Mouse (Mus musculus): Measurements from ENCODE around the gene Akap6.

Gene Akap6

DNA sequence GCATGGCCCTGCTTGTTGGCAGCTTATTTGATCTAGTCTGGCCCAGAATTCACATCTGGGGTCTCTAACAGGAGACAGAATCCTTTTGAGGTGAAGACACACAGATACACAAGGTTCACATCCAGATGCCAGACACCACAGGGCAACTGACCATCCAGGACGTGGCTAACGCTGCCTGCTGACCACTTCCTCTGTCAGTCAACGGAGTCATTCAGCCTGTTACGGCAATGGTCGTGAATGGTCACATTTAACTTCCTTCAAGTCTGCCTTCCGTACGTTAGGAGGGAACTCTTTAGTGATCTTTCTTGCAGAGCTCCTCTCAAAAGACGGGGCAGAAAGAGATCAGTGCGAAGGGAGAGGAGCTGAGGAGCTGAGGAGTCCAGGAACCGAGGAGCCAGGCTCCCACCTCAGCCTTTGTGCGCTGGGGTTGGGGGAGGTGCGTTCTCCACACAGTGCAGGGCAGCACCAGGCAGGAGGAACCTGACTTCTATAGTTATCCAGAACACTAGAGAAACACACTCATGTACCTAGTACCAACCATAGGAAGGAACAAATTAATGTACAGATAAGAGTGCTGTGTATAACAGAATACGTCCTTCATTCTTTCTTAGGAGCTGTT lies 209.4 kb downstream of the Akap6 start:
- no peak for DNase-seq (ENCODE audit: low read depth, low spot score)

- no peak for DNase-seq (ENCODE audit: low read depth, low spot score)
These were observed 211.2 kb downstream of the Akap6 start for GRCm38 (mm10) chr12:52910345-52910744.

- peak; percentile 65 for DNase-seq (ENCODE audit: low read depth, low spot score)
These were observed 211.6 kb downstream of the Akap6 start for GRCm38 (mm10) chr12:52910819-52911218.

GRCm38 (mm10) chr12:52918939-52919338 lies 219.8 kb downstream of the Akap6 start:
- peak; percentile 85 for DNase-seq (ENCODE audit: low read depth, low spot score)

GRCm38 (mm10) chr12:52922510-52922909 lies 223.3 kb downstream of the Akap6 start:
- DNase-seq (ENCODE audit: low read depth, low spot score), result no peak

DNA sequence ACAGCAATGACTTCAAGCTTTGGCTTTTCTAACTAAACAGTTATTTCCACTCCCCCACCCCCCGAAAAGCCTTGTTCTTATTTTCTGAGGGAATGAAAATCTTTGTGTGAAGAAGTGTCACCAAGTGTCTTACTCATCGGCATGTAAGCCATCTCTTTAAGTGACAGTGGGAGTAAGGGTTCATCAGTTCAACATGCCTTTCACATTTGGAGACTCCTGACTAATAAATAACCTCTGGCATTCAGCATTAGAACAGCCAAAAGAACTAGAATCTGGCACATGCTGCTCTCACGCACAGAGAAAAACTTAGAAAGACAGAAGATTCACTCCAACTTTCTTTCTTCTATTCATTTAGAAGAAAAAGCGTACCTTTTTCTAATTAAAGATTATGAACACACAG lies 226.3 kb downstream of the Akap6 start:
- DNase-seq (ENCODE audit: low read depth, low spot score), result no peak

DNA sequence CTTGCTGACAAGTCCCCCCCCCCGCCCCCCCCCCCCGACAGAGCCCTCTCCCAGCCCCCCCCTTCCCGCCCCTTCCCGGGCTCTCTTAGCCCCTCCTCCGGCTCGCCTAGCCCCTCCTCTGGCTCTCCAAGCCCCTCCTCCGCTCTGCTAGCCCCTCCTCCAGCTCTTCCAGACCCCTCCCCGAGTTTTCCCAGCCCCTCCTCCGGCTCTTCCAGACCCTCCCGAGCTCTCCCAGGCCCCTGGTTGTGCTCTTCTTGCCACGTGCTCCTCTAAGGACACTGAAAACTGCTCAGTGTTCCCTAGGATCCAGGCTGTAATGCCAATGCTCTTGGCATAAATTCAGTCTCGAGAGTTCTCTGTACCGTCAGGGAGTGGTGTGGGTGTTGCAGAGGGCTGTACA lies 234.6 kb downstream of the Akap6 start:
- peak; percentile 31 for DNase-seq (ENCODE audit: low read depth, low spot score)

GRCm38 (mm10) chr12:52934989-52935388 lies 235.8 kb downstream of the Akap6 start:
- peak; percentile 61 for DNase-seq (ENCODE audit: low read depth, low spot score)

- DNase-seq (ENCODE audit: low read depth, low spot score), result no peak
These were observed 239.6 kb downstream of the Akap6 start for GRCm38 (mm10) chr12:52938786-52939185.

GRCm38 (mm10) chr12:52939324-52939946 lies 240.3 kb downstream of the Akap6 start:
- DNase-seq (ENCODE audit: low read depth, low spot score), result no peak

GRCm38 (mm10) chr12:52941941-52942340 lies 242.8 kb downstream of the Akap6 start:
- no peak for DNase-seq (ENCODE audit: low read depth, low spot score)

DNA sequence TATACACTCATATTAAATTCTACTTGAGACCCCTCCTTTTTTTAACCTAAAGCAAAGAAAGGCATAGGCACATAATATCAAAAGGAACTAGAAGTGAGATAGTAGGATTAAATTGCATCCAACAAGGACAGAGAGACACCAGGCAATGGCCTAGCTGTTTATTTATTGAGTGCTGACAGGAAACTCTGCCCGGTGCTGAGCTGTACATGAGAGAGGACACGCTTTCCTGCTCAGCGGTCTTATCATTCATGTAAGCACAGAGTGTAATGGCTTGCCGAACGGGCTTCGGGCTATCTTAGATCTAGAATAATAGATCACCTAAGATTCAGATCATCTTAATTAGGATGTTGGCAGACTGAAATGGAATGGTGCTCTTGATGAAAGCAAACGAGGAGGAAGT lies 245.1 kb downstream of the Akap6 start:
- no peak for DNase-seq (ENCODE audit: low read depth, low spot score)

DNA sequence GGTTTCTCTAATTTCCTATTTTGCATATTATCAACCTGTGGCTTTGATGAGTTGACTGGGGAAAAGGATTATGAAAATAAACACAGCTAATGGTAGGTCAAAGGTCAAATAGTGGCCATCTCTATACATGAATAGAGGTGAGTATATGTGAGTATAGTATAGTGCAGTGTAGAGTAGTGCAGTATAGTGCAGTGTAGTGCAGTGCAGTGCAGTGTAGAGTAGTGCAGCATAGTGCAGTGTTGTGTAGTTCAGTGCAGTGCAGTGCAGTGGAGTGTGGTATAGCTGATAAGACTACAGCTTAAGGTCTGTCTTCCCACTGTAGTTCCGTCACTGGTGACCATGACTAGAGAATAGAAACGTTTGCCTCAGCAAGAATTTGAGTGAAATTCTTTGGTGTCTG lies 245.8 kb downstream of the Akap6 start:
- no peak for DNase-seq (ENCODE audit: low read depth, low spot score)

- no peak for DNase-seq (ENCODE audit: low read depth, low spot score)
These were observed 251.5 kb downstream of the Akap6 start for GRCm38 (mm10) chr12:52950660-52951059.

DNA sequence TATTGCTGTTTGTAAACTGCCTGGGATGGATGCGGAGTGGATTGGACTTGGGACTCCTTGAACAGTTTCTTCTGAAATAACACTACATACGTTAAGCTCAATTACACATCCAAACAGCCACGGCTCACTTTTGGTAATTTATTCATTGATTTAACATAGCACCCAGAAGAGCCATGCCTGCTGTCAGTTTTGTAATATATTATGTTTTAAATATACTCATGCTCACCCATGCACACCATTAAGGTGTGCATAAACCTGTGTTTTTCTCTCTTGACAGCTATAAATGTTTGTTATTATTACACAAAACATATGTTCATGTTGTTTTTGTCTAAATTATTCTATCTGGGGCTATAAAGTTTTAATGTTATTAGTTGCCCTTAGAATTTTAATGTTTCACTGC lies 258.4 kb downstream of the Akap6 start:
- no peak for DNase-seq (ENCODE audit: low read depth, low spot score)

- DNase-seq (ENCODE audit: low read depth, low spot score), result no peak
These were observed 258.8 kb downstream of the Akap6 start for GRCm38 (mm10) chr12:52957994-52958393.

- DNase-seq (ENCODE audit: low read depth, low spot score), result no peak
These were observed 292.6 kb downstream of the Akap6 start for GRCm38 (mm10) chr12:52991745-52992144.

GRCm38 (mm10) chr12:53012336-53012735 lies 313.2 kb downstream of the Akap6 start:
- no peak for DNase-seq (ENCODE audit: low read depth, low spot score)

- no peak for DNase-seq (ENCODE audit: low read depth, low spot score)
These were observed 315.4 kb downstream of the Akap6 start for GRCm38 (mm10) chr12:53014539-53014938.

DNA sequence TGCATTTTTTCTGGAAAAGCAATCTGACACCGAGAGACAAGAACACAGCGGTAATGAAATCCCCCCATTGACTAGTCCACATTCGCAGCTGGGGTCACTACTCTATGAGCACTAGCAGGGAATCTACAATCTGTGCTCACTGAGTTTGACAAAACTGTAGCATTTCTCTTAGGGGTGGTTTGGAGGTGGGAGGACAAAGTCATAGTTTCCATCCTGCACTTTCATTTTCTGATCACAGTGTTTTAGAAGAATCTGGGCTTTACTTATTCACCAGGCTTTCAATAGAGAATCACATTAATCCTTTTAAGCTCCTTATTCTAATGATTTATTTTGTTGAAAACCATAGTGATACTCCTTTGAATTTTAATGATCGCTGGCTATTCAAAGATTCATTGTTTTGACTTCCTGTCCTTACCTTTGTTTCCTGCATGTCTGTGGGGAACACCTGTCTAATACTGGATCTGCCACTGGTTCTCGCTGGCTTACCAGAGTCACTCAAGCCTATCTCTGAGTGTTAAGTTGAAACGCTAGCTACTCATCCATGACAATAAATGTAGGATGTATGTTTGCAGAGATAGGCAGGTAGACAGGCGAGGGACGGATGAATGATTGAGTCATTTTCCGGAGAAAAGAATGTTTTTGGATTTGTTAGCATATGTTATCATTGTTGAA lies 325.5 kb downstream of the Akap6 start:
- DNase-seq (ENCODE audit: low read depth, low spot score), result no peak

DNA sequence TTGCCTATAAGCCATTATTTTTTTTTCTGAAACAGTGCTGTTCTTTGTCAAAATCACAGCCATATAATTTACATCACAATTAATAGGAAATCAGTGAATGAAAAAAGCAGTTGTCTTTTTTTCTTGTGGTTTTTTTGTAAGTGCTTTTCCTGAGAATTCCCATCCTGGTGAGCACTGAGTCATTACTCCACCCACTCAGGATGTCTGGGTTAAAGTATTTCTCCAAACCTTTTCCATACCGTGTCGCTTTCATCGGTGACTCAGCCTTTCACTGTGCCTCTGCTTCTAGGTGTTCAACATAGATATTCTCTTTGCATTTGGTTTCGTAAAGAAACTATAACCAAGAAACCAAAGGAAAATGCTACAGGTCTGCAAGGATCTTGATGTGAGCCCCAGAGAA lies 328.1 kb downstream of the Akap6 start:
- no peak for DNase-seq (ENCODE audit: low read depth, low spot score)

- DNase-seq (ENCODE audit: low read depth, low spot score), result no peak
These were observed 329.7 kb downstream of the Akap6 start for GRCm38 (mm10) chr12:53028926-53029325.

DNA sequence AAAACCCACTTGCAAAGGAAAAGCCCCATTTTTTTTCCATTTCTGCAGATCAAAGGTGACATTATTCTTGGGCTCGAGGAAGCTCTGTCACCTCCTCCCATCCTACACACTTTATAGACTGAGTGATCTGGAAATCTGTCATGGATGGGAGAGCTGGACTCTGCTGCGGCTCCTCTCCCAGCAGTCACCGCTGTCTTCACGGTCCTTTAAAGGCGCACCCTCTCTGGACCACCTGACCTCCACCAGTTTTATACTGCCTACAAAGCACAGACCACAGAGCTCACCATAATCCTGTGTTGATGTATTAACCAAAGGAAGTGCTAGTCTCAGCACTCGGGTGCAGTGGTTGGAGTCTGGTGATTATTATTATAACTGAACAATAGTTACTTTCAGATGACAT lies 330.7 kb downstream of the Akap6 start:
- no peak for DNase-seq (ENCODE audit: low read depth, low spot score)
